Mouse (Mus musculus): ENCODE results near the gene Fgd2.

Fgd2 gene

GRCm38 (mm10) chr17:29422912-29423504 lies 62.3 kb downstream of the Fgd2 start:
- DNase-seq (ENCODE audit: low spot score), result no peak

GRCm38 (mm10) chr17:29423991-29424390 lies 63.3 kb downstream of the Fgd2 start:
- no peak for DNase-seq (ENCODE audit: low spot score)

- no peak for DNase-seq (ENCODE audit: low spot score)
These were observed 64.6 kb downstream of the Fgd2 start for GRCm38 (mm10) chr17:29425345-29425744.

- no peak for DNase-seq (ENCODE audit: low spot score)
These were observed 67.5 kb downstream of the Fgd2 start for GRCm38 (mm10) chr17:29428213-29428612.

- DNase-seq (ENCODE audit: low spot score), result no peak
These were observed 68.1 kb downstream of the Fgd2 start for GRCm38 (mm10) chr17:29428826-29429225.

Data from ovary, postnatal 14 days (tissue).